Mouse (Mus musculus) midbrain, embryonic 16.5 days (tissue): Measurements from ENCODE around the gene Strip1. TPM values are rescaled to one million over a fixed set of nuclear protein-coding genes. Genes with fewer than 3 reads are reported as not detected.
A peak's percentile ranks its signal among the peaks of the same experiment; 100 is the strongest.

Experiments
- ATAC-seq: fragments of 200-750 bp; cut with Nextera tagmentation; 2 replicates; pipeline ENCODE4 v1.8.0; 2017; ENCODE audit warnings: moderate TSS enrichment
- H3K27ac ChIP-seq: fragments of 300-500 bp; sonication (generic); 2 replicates; pipeline ENCODE4 v1.5.1; 2014; ENCODE audit warnings: mild to moderate bottlenecking, low read length, mixed read lengths
- H3K27me3 ChIP-seq: fragments of 300-500 bp; sonication (generic); 2 replicates; pipeline ENCODE4 v1.6.1; 2014; ENCODE audit warnings: low read depth, low read length, mixed read lengths; ENCODE audit not compliant: control insufficient read depth, insufficient read depth
- H3K36me3 ChIP-seq: fragments of 300-500 bp; sonication (generic); 2 replicates; pipeline ENCODE4 v1.6.1; 2014; ENCODE audit warnings: mild to moderate bottlenecking, low read length, moderate library complexity, mixed read lengths; ENCODE audit not compliant: control insufficient read depth, insufficient read depth
- H3K4me1 ChIP-seq: fragments of 300-500 bp; sonication (generic); 2 replicates; pipeline ENCODE4 v1.6.1; 2014; ENCODE audit warnings: mild to moderate bottlenecking, low read length, mixed read lengths; ENCODE audit not compliant: control insufficient read depth, insufficient read depth
- H3K4me2 ChIP-seq: fragments of 300-500 bp; sonication (generic); 2 replicates; pipeline ENCODE4 v1.6.1; 2014; ENCODE audit warnings: mild to moderate bottlenecking, low read length, mixed read lengths
- H3K4me3 ChIP-seq: fragments of 300-500 bp; sonication (generic); 2 replicates; pipeline ENCODE4 v1.5.1; 2014; ENCODE audit warnings: low read depth, mild to moderate bottlenecking, low read length, moderate library complexity, mixed read lengths
- H3K9ac ChIP-seq: fragments of 300-500 bp; sonication (generic); 2 replicates; pipeline ENCODE4 v1.6.1; 2014; ENCODE audit warnings: low read depth, low read length, mixed read lengths
- H3K9me3 ChIP-seq: fragments of 300-500 bp; sonication (generic); replicated peaks from 2 replicates; pipeline ENCODE4 v1.6.1; 2014; ENCODE audit warnings: mild to moderate bottlenecking, low read length, mixed read lengths; ENCODE audit not compliant: control insufficient read depth, poor library complexity, severe bottlenecking
- WGBS: fragments of 180-500 bp; shearing (Covaris S2); extraction: QIAGEN DNeasy Blood & Tissue Kit; methylation state at CpG from one replicate; pipeline ENCODE4 v1.1.7; 2014; 5-methylcytosine and 5-hydroxymethylcytosine counted together
- polyA plus RNA-seq: library from polyadenylated mRNA; unstranded; fragments of >200 nt; fragmentation: Nextera tagmentation; extraction: Ambion mirVana; gene quantifications from 2 replicates; pipeline ENCODE4 v1.2.1, GENCODE M21; 2015

The Strip1 gene
- 154 and 160 TPM in 2 replicates for polyA plus RNA-seq

GRCm38 (mm10) chr3:107631523-107631958 lies at the start of gene Strip1:
Strip1 (minus strand) TSS chr3:107631694.
- H3K36me3 ChIP-seq: peaks cover 9% of the 10 kb centered on the region; the same call in 1 of the 2 replicates
- ATAC-seq: peak; percentile 95
- H3K4me2 ChIP-seq: peak within 1 kb of the TSS; percentile 74
- 0% methylated on average over 35 of the region's 35 CpGs for WGBS
- peak within 1 kb of the TSS; percentile 97 for H3K4me3 ChIP-seq
- H3K27ac ChIP-seq: peak within 1 kb of the TSS; percentile 99
- peaks cover 16% of the 10 kb centered on the region for H3K4me1 ChIP-seq
- H3K27me3 ChIP-seq: no peaks in the 10 kb centered on the region
- H3K9ac ChIP-seq: peak within 1 kb of the TSS; percentile 100
- no peaks in the 10 kb centered on the region for H3K9me3 ChIP-seq

GRCm38 (mm10) chr3:107680790-107681576 lies 49.5 kb upstream of the Strip1 start:
- Histone ChIP-seq H3K27ac (peak overlapping the region; percentile 23; the same call in 1 of the 2 replicates), H3K4me2 (no peak overlapping the region), H3K9ac (no peak overlapping the region), H3K27me3 (no peaks in the 10 kb centered on the region), H3K4me3 (no peak overlapping the region), H3K4me1 (peaks cover 16% of the 10 kb centered on the region), H3K9me3 (no peaks in the 10 kb centered on the region), H3K36me3 (no peaks in the 10 kb centered on the region)
- peak; percentile 58; the same call in 1 of the 2 replicates for ATAC-seq
- WGBS: 34% methylated on average over 7 of the region's 7 CpGs

GRCm38 (mm10) chr3:107671509-107671908 lies 40.0 kb upstream of the Strip1 start:
- Histone ChIP-seq H3K4me1 (no peaks in the 10 kb centered on the region), H3K27me3 (no peaks in the 10 kb centered on the region), H3K36me3 (peaks cover 36% of the 10 kb centered on the region), H3K4me3 (no peak overlapping the region), H3K9me3 (no peaks in the 10 kb centered on the region), H3K4me2 (no peak overlapping the region), H3K27ac (no peak overlapping the region), H3K9ac (no peak overlapping the region)
- WGBS: 97% methylated on average over 2 of the region's 2 CpGs
- no peak for ATAC-seq

GRCm38 (mm10) chr3:107670500-107670899 lies 39.0 kb upstream of the Strip1 start:
- H3K9me3 ChIP-seq: no peaks in the 10 kb centered on the region

GRCm38 (mm10) chr3:107668786-107669185 lies 37.3 kb upstream of the Strip1 start:
- Histone ChIP-seq H3K36me3 (peaks cover 51% of the 10 kb centered on the region), H3K4me2 (no peak overlapping the region), H3K9me3 (no peaks in the 10 kb centered on the region), H3K4me3 (no peak overlapping the region), H3K9ac (no peak overlapping the region), H3K27me3 (no peaks in the 10 kb centered on the region), H3K4me1 (no peaks in the 10 kb centered on the region), H3K27ac (no peak overlapping the region)
- ATAC-seq: no peak
- WGBS: 91% methylated on average over 7 of the region's 7 CpGs

More at GRCm38 (mm10) chr3:107670500-107670899, 39.0 kb upstream of the Strip1 start:
- Histone ChIP-seq H3K4me1 (no peaks in the 10 kb centered on the region), H3K4me3 (no peak overlapping the region), H3K27ac (no peak overlapping the region), H3K9ac (no peak overlapping the region), H3K27me3 (no peaks in the 10 kb centered on the region), H3K36me3 (peaks cover 38% of the 10 kb centered on the region), H3K4me2 (no peak overlapping the region)
- no peak for ATAC-seq
- WGBS: 92% methylated on average over 4 of the region's 4 CpGs

- Histone ChIP-seq H3K27me3 (no peaks in the 10 kb centered on the region), H3K9ac (no peak overlapping the region), H3K4me3 (no peak overlapping the region), H3K27ac (no peak overlapping the region), H3K4me1 (no peaks in the 10 kb centered on the region), H3K9me3 (no peaks in the 10 kb centered on the region), H3K36me3 (peaks cover 47% of the 10 kb centered on the region), H3K4me2 (no peak overlapping the region)
- no peak for ATAC-seq
- WGBS: 88% methylated on average over 6 of the region's 6 CpGs
Observed at GRCm38 (mm10) chr3:107667426-107667825, 35.9 kb upstream of the Strip1 start.

GRCm38 (mm10) chr3:107664641-107665040 lies 33.1 kb upstream of the Strip1 start:
- H3K4me1 ChIP-seq: no peaks in the 10 kb centered on the region
- ATAC-seq: no peak
- H3K27ac ChIP-seq: no peak overlapping the region
- no peak overlapping the region for H3K9ac ChIP-seq
- H3K9me3 ChIP-seq: no peaks in the 10 kb centered on the region
- no peak overlapping the region for H3K4me2 ChIP-seq
- no peaks in the 10 kb centered on the region for H3K27me3 ChIP-seq
- H3K36me3 ChIP-seq: peaks cover 50% of the 10 kb centered on the region
- H3K4me3 ChIP-seq: no peak overlapping the region
- 91% methylated on average over 1 of the region's 1 CpGs for WGBS

- H3K4me2 ChIP-seq: no peak overlapping the region
- H3K4me3 ChIP-seq: no peak overlapping the region
- no peaks in the 10 kb centered on the region for H3K27me3 ChIP-seq
- no peaks in the 10 kb centered on the region for H3K4me1 ChIP-seq
- H3K36me3 ChIP-seq: peaks cover 21% of the 10 kb centered on the region
- no peak overlapping the region for H3K9ac ChIP-seq
- 84% methylated on average over 1 of the region's 1 CpGs for WGBS
- H3K27ac ChIP-seq: no peak overlapping the region
- ATAC-seq: no peak
- H3K9me3 ChIP-seq: no peaks in the 10 kb centered on the region
Observed at GRCm38 (mm10) chr3:107659000-107659399, 27.5 kb upstream of the Strip1 start.

- no peak for ATAC-seq
- Histone ChIP-seq H3K4me1 (no peaks in the 10 kb centered on the region), H3K9ac (no peak overlapping the region), H3K27me3 (no peaks in the 10 kb centered on the region), H3K9me3 (no peaks in the 10 kb centered on the region), H3K4me3 (no peak overlapping the region), H3K27ac (no peak overlapping the region), H3K4me2 (no peak overlapping the region), H3K36me3 (peaks cover 14% of the 10 kb centered on the region)
- WGBS: 85% methylated on average over 4 of the region's 4 CpGs
Observed at GRCm38 (mm10) chr3:107656888-107657287, 25.4 kb upstream of the Strip1 start.
